Mouse (Mus musculus): ENCODE measurements around the gene Ncoa3. TPM values are rescaled to one million over a fixed set of nuclear protein-coding genes. Genes with fewer than 3 reads are reported as not detected.

Ncoa3 gene
- polyA plus RNA-seq, 1 experiment from 2014 or later = 14.4 TPM

DNA sequence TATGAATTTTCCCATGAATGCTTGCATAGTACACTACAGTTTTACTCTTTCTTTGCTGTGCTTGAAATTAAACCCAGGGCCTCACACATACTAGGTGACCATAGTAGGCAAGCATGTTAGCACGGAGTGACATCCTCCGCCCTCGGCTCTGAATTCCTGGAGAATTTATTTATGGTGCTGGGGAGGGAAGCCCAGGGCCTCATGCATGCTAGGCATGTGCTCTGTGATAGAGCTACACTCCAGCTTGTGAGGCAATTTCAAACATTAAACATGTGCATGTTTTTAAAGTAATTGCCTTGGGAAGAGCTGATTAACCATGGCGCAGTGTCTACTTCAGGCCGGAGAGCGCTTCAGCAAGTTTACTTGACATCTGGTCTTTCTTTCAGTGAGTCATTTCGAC lies 56.4 kb downstream of the Ncoa3 start:
- no peaks in the 10 kb centered on the region for H3K27me3 ChIP-seq
- no peak overlapping the region for H3K4me3 ChIP-seq (replicated peaks)
- no peak for ATAC-seq
- 91% methylated on average over 7 of the region's 7 CpGs for WGBS
- H3K4me2 ChIP-seq (replicated peaks) = no peak overlapping the region
- H3K27ac ChIP-seq = no peak overlapping the region
- peaks cover 61% of the 10 kb centered on the region for H3K36me3 ChIP-seq
- H3K9ac ChIP-seq (replicated peaks) = no peak overlapping the region
- H3K9me3 ChIP-seq = no peaks in the 10 kb centered on the region
- 0 out of 2 replicates have a peak, but pooled peaks cover 2% of the 10 kb centered on the region for H3K4me1 ChIP-seq (replicated peaks)

DNA sequence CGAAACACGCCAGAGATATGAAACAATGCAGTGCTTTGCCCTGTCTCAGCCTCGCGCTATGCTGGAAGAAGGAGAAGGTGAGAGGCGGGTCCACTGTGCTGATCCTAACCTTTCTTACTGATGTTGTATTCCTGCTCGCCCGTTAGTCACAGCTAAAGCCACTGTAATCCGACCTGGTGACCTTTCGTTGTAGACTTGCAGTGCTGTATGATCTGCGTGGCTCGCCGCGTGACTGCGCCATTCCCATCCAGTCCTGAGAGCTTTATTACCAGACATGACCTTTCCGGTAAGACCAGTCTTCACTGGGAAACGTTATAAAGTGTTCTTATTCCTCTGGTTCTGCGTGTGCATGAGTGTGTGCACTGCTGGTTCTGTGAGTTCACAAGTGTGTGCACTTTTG lies 59.0 kb downstream of the Ncoa3 start:
- Histone ChIP-seq H3K4me2 (replicated peaks) (no peak overlapping the region), H3K4me1 (replicated peaks) (no peaks in the 10 kb centered on the region), H3K36me3 (peaks cover 87% of the 10 kb centered on the region), H3K27me3 (no peaks in the 10 kb centered on the region), H3K4me3 (replicated peaks) (no peak overlapping the region), H3K27ac (no peak overlapping the region), H3K9ac (replicated peaks) (no peak overlapping the region), H3K9me3 (no peaks in the 10 kb centered on the region)
- WGBS = 89% methylated on average over 17 of the region's 17 CpGs
- no peak for ATAC-seq

DNA sequence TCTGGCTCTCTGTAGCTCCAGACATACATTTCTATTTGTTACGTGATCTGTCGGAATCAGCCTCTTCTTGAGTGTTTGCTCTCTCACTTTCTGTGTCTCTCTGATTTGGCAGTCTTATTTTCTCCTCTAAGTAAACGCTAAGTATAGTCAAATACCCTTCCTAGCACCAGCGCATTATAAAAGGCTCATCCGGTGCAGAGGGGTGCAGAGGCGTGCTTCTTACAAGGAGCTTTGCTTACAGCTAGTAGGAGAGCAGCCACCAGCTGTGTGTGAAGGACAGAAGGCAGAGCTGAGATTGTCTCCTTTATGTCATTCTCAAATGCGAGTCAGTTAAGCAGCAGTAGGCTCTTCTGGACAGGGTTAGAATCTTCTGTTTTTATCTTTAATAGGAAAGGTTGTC lies 59.5 kb downstream of the Ncoa3 start:
- Histone ChIP-seq H3K9ac (replicated peaks) (no peak overlapping the region), H3K27me3 (no peaks in the 10 kb centered on the region), H3K4me2 (replicated peaks) (no peak overlapping the region), H3K4me3 (replicated peaks) (no peak overlapping the region), H3K9me3 (no peaks in the 10 kb centered on the region), H3K4me1 (replicated peaks) (no peaks in the 10 kb centered on the region), H3K27ac (no peak overlapping the region), H3K36me3 (peaks cover 92% of the 10 kb centered on the region)
- WGBS = 91% methylated on average over 7 of the region's 7 CpGs
- no peak for ATAC-seq

DNA sequence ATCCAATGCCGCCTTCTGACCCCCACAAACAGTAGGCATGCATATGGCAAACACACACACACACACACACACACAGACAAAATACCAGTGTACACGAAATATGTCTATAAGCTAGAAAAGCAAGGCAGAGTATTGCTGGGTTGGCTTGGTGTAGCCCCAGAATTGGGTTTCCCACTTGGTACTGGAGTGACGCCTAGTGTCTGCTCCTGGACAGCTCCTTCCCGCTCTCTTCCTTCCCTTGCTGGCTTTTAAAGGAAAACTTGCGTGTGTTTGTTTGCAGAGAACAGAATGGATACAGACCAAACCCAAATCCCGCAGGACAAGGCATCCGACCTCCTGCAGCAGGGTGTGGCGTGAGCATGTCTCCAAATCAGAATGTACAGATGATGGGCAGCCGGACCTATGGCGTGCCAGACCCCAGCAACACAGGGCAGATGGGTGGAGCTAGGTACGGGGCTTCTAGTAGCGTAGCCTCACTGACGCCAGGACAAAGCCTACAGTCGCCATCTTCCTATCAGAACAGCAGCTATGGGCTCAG lies 61.6 kb downstream of the Ncoa3 start:
- Histone ChIP-seq H3K4me1 (replicated peaks) (no peaks in the 10 kb centered on the region), H3K36me3 (peaks cover 89% of the 10 kb centered on the region), H3K27ac (no peak overlapping the region), H3K4me3 (replicated peaks) (no peak overlapping the region), H3K4me2 (replicated peaks) (no peak overlapping the region), H3K27me3 (no peaks in the 10 kb centered on the region), H3K9ac (replicated peaks) (no peak overlapping the region), H3K9me3 (no peaks in the 10 kb centered on the region)
- no peak for ATAC-seq
- WGBS = 93% methylated on average over 14 of the region's 14 CpGs

GRCm38 (mm10) chr2:166059684-166060423 lies 67.4 kb downstream of the Ncoa3 start:
- Histone ChIP-seq H3K4me3 (replicated peaks) (no peak overlapping the region), H3K27me3 (no peaks in the 10 kb centered on the region), H3K9me3 (no peaks in the 10 kb centered on the region), H3K4me2 (replicated peaks) (no peak overlapping the region), H3K9ac (replicated peaks) (no peak overlapping the region), H3K4me1 (replicated peaks) (no peaks in the 10 kb centered on the region), H3K36me3 (peaks cover 86% of the 10 kb centered on the region), H3K27ac (no peak overlapping the region)
- no peak for ATAC-seq
- 84% methylated on average over 7 of the region's 7 CpGs for WGBS

DNA sequence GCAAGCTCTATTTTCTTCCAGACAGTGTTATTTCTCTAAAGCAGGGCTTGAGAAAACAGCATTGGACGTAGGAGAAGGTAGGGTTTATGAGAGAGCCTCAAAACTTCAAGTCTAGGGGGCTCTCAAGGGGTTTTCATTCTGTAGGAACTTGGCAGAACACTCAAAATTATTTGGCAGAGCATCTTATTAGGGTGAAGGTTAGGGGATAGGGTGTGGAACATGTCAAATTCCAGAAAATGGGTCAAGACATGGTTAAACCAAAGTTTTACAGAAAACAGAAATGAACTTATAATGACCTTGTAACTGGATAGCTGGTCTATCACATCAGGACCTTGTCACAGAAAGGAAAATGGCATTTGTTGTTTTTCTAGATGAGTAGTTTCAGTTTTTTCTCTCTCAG lies 69.6 kb downstream of the Ncoa3 start:
- Histone ChIP-seq H3K27ac (no peak overlapping the region), H3K36me3 (peaks cover 79% of the 10 kb centered on the region), H3K4me1 (replicated peaks) (no peaks in the 10 kb centered on the region), H3K27me3 (no peaks in the 10 kb centered on the region), H3K4me3 (replicated peaks) (no peak overlapping the region), H3K9ac (replicated peaks) (no peak overlapping the region), H3K4me2 (replicated peaks) (no peak overlapping the region), H3K9me3 (no peaks in the 10 kb centered on the region)
- WGBS = 96% methylated on average over 1 of the region's 1 CpGs
- no peak for ATAC-seq

- no peak overlapping the region for H3K4me3 ChIP-seq (replicated peaks)
- H3K9ac ChIP-seq (replicated peaks) = no peak overlapping the region
- no peak overlapping the region for H3K27ac ChIP-seq
- H3K4me1 ChIP-seq (replicated peaks) = no peaks in the 10 kb centered on the region
- WGBS = 96% methylated on average over 8 of the region's 8 CpGs
- H3K9me3 ChIP-seq = no peaks in the 10 kb centered on the region
- peaks cover 81% of the 10 kb centered on the region for H3K36me3 ChIP-seq
- no peak overlapping the region for H3K4me2 ChIP-seq (replicated peaks)
- no peaks in the 10 kb centered on the region for H3K27me3 ChIP-seq
- no peak for ATAC-seq
Observed at GRCm38 (mm10) chr2:166062431-166062830, 70.0 kb downstream of the Ncoa3 start.

GRCm38 (mm10) chr2:166066434-166066833 lies 74.0 kb downstream of the Ncoa3 start:
- no peak overlapping the region for H3K9ac ChIP-seq (replicated peaks)
- H3K4me1 ChIP-seq (replicated peaks) = no peaks in the 10 kb centered on the region
- H3K36me3 ChIP-seq = peaks cover 86% of the 10 kb centered on the region
- no peaks in the 10 kb centered on the region for H3K27me3 ChIP-seq
- H3K9me3 ChIP-seq = no peaks in the 10 kb centered on the region
- WGBS = 68% methylated on average over 4 of the region's 4 CpGs
- ATAC-seq = no peak
- H3K4me3 ChIP-seq (replicated peaks) = no peak overlapping the region
- H3K27ac ChIP-seq = no peak overlapping the region
- no peak overlapping the region for H3K4me2 ChIP-seq (replicated peaks)

- no peaks in the 10 kb centered on the region for H3K27me3 ChIP-seq
- no peak for ATAC-seq
- H3K4me2 ChIP-seq (replicated peaks) = no peak overlapping the region
- peaks cover 83% of the 10 kb centered on the region for H3K36me3 ChIP-seq
- 94% methylated on average over 9 of the region's 9 CpGs for WGBS
- no peaks in the 10 kb centered on the region for H3K9me3 ChIP-seq
- peak overlapping the region; percentile 0; the same call in 1 of the 2 replicates for H3K27ac ChIP-seq
- H3K4me3 ChIP-seq (replicated peaks) = no peak overlapping the region
- H3K9ac ChIP-seq (replicated peaks) = no peak overlapping the region
- no peaks in the 10 kb centered on the region for H3K4me1 ChIP-seq (replicated peaks)
Observed at GRCm38 (mm10) chr2:166068261-166068660, 75.8 kb downstream of the Ncoa3 start.

GRCm38 (mm10) chr2:166069164-166069563 lies 76.7 kb downstream of the Ncoa3 start:
- H3K27ac ChIP-seq = no peak overlapping the region
- 87% methylated on average over 5 of the region's 5 CpGs for whole genome bisulfite sequencing
- no peak for ATAC-seq
- H3K4me3 ChIP-seq (replicated peaks) = no peak overlapping the region
- H3K4me1 ChIP-seq (replicated peaks) = peaks cover 4% of the 10 kb centered on the region
- no peak overlapping the region for H3K9ac ChIP-seq (replicated peaks)
- no peaks in the 10 kb centered on the region for H3K27me3 ChIP-seq
- H3K9me3 ChIP-seq = no peaks in the 10 kb centered on the region
- peaks cover 77% of the 10 kb centered on the region for H3K36me3 ChIP-seq
- no peak overlapping the region for H3K4me2 ChIP-seq (replicated peaks)

GRCm38 (mm10) chr2:166069738-166070137 lies 77.3 kb downstream of the Ncoa3 start:
- Histone ChIP-seq H3K4me2 (replicated peaks) (no peak overlapping the region), H3K27me3 (no peaks in the 10 kb centered on the region), H3K4me1 (replicated peaks) (peaks cover 10% of the 10 kb centered on the region), H3K9ac (replicated peaks) (no peak overlapping the region), H3K27ac (no peak overlapping the region), H3K4me3 (replicated peaks) (no peak overlapping the region), H3K36me3 (peaks cover 71% of the 10 kb centered on the region), H3K9me3 (no peaks in the 10 kb centered on the region)
- ATAC-seq = no peak
- WGBS = 94% methylated on average over 7 of the region's 7 CpGs

DNA sequence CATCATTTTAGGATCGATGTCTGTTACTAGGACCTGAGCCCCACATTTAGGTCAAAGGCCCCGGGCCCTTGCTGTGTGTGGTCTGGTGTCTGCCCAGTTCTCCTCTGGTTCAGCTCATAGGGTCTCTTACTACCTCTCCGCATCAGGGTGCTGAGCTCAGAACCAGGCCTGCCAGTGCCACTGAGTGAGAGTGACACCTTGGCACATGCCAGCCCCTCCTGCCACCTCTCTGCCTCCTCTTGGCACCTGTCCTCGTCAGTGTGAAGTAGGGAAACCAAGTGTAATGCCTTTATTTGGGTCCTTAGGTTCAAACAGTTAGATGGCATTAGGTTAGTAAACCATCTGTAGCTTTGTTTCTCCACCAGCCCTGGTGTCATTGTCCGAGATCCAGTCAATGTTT lies 79.0 kb downstream of the Ncoa3 start:
- Histone ChIP-seq H3K36me3 (peaks cover 61% of the 10 kb centered on the region), H3K4me1 (replicated peaks) (peaks cover 12% of the 10 kb centered on the region), H3K4me2 (replicated peaks) (no peak overlapping the region), H3K27me3 (no peaks in the 10 kb centered on the region), H3K9ac (replicated peaks) (no peak overlapping the region), H3K4me3 (replicated peaks) (no peak overlapping the region), H3K9me3 (no peaks in the 10 kb centered on the region), H3K27ac (no peak overlapping the region)
- 97% methylated on average over 5 of the region's 5 CpGs for WGBS
- ATAC-seq = no peak

- no peak overlapping the region for H3K27ac ChIP-seq
- 87% methylated on average over 9 of the region's 9 CpGs for WGBS
- no peak overlapping the region for H3K4me2 ChIP-seq (replicated peaks)
- no peaks in the 10 kb centered on the region for H3K27me3 ChIP-seq
- no peak overlapping the region for H3K4me3 ChIP-seq (replicated peaks)
- peaks cover 12% of the 10 kb centered on the region for H3K4me1 ChIP-seq (replicated peaks)
- H3K9ac ChIP-seq (replicated peaks) = no peak overlapping the region
- H3K9me3 ChIP-seq = no peaks in the 10 kb centered on the region
- H3K36me3 ChIP-seq = peaks cover 57% of the 10 kb centered on the region
- ATAC-seq = no peak
Observed at GRCm38 (mm10) chr2:166071889-166072288, 79.5 kb downstream of the Ncoa3 start.

Data from midbrain, embryonic 13.5 days (tissue).